Mouse (Mus musculus) cerebellum, adult 18-20 months (tissue): Measurements from ENCODE around the gene Gm5346.
"Not testable (repeated sequence)": the region's sequence is repeated elsewhere in the genome, so short reads cannot be mapped to it uniquely, and the experiment has no call there.

ENCODE experiments used
- DNase-seq, 2 experiments: peaks; one replicate each; pipeline ENCODE4 v3.0.0; 2021

The Gm5346 gene

DNA sequence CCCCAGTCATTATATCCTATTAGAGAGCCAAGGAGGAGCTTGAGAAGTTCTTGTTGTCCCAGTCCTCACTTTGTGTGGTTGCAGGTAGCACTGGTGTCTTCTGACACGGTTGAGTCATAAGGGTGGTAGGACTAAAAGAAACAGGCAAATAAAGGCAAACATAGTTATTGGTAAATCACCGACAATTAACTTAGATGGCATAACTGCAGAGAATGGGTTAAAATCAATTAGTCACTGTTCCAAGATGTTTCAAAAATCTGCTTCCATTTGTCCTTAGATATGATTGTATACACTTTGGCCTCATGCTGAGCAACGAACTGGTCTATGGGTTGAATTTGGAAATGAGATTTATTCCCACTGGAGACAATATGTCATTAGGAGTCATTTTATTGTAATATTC is at the start of gene Gm5346:
TSS of gene Gm5346 (minus strand) at position 101 of the 400 bp plus-strand sequence.
- no peak for DNase-seq

DNA sequence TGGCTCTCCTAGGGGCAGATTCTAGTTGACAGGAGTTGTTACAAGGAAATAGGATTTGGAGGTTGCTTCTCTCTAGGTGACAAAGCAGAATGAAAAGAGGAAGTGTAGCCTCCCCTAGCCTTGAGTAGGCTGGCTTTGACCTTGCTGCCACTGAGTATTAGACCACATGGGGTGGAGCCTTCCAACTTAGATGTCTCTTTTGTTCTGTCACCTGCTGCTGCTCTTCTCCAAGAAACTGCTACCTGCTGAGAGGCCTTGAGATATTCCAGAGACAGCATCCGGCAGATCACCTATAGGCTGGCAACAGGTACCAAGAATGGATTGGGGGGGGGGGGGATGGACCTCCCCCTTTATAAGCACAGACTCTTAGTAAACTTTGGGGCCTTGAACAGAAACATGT is 11.0 kb downstream of the Gm5346 start:
- DNase-seq: no peak

DNA sequence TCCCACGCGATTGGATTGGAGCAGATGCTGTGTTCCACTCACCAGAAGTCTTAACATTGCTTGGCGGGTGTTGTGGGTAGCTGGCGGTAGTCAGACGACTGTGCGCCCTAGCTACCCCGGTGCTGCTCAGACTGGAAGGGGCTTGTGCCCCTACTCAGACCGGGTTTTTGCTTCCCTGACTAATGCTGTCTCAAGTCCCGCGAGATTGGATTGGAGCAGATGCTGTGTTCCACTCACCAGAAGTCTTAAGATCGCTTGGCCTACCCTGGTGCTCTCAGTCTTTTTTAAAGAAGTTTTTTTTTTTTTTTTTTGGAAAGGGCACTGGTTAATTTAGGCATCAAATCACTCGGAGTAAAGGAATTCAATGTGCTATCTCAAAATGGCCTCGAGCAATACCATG is 23.4 kb downstream of the Gm5346 start:
- DNase-seq: not testable (repeated sequence)

DNA sequence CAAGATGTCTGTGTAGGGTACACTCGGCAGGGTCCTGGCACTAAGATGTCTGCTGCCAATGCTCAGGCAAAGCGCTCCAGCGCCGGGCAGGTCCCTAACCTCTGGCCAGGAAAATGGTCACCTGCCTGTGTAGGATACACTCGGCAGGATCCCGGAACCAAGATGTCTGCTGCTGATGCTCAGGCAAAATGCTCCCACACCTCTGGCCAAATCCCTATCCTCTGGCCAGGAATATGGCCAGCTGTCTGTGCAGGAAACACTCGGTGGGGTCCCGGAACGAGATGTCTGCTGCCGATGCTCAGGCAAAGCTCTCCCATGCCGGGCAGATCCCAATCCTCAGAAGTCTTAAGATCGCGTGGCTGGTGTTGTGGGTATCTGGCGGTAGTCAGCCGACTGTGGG is 23.9 kb downstream of the Gm5346 start:
- not testable (repeated sequence) for DNase-seq

GRCm38 (mm10) chr8:43576607-43577006 is 50.5 kb downstream of the Gm5346 start, which contains the start of gene Adam26a:
Adam26a (minus strand) TSS chr8:43576707.
- DNase-seq: not testable (repeated sequence)
